Mouse (Mus musculus): ENCODE measurements around the gene Gm17606.

DNA sequence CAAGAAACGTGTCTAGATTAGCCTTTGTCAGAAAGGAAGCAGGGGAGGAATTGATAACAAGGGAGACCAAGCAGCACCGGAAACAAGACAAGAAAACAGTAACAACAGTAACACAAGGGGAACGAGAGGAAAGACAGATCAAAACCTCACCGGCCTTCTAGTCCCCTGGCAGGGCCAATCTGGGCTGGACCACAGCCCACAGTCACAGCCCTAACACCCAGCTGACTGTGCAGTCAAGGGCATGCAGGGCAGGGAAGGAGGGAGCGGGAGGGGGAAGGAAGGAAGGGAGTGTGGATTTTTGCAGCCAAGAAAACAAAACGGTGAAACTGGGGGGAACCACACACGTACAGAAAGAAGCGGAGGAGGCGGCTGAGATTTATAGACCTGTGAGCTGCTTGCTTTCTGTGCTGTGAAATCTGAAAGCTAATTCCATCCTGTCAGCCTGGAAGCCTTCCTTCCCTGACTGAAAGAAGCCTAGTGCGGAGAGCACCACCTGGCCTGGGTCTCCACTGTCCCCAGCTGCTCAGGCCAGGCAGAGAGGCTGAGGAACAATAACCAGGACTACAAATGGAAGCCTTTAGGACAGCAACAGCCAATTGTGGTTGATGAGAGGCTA is 48.3 kb upstream of the Gm17606 start:
- no peak for TF ChIP-seq CTCF (IDR thresholded peaks at IDR 0.05)
- no peak for TF ChIP-seq EP300 (IDR thresholded peaks at IDR 0.05)

Measured in lung, postnatal 0 days (tissue).